Mouse (Mus musculus): Measurements from ENCODE around the gene Glcci1. TPM values are rescaled to one million over a fixed set of nuclear protein-coding genes. Genes with fewer than 3 reads are reported as not detected.

Glcci1 gene
- total and polyA plus RNA-seq, 3 experiments = 1.9 to 3.5 (median 2.4) TPM

DNA sequence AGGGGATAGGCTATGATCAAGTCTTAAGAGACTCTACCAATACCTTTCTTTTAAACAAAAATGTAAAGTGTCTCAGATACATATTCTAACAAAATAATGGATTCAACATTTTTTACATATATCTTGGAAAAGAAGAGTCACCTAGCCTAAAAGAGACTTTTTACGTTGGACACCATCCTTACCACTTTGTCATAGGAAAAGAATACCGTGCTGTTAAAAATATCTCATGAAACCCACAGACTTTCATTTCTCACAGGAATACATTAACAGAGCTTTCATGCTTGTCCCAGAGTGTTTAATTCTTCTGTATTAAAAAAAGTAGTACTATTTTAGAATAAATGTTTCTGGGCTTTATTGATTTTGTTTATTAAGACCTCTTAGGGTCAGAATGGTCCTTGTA, 41.8 kb downstream of the Glcci1 start:
- in situ Hi-C loops (cut with MboI; ENCODE audit: low pct_ligation_motif_present, low pct_unique_long_range_greater_than_20kb, low sequenced_read_pairs) (no loop called here), dilution Hi-C loops (cut with MboI; ENCODE audit: extremely low pct_ligation_motif_present, extremely low pct_unique_long_range_greater_than_20kb, low sequenced_read_pairs) (no loop called here)
- TF ChIP-seq MEF2A (IDR thresholded peaks at IDR 0.05; ENCODE audit: borderline replicate concordance, low read depth, low read length) (peak; percentile 72), E2F4 (IDR thresholded peaks at IDR 0.05; ENCODE audit: insufficient replicate concordance, low read depth, low read length) (no peak)
- H3K27me3 ChIP-seq (replicated peaks) = no peaks in the 10 kb centered on the region
- DNase-seq (ENCODE audit: extremely low read depth) = no peak
- H3K27ac ChIP-seq (ENCODE audit: insufficient read depth, low read depth) = no peak overlapping the region
- H3K9ac ChIP-seq (ENCODE audit: insufficient read depth, low read depth) = no peak overlapping the region
- H3K9me3 ChIP-seq (replicated peaks; ENCODE audit: low read length) = no peaks in the 10 kb centered on the region
- H3K4me1 ChIP-seq (ENCODE audit: control insufficient read depth in 1 of 2, insufficient read depth in 2 of 2) = peaks cover 0 to 8% of the 10 kb centered on the region in 2 experiments; a peak in 2 of 4 replicates
- H3K4me2 ChIP-seq (ENCODE audit: insufficient read depth, low read depth, poor library complexity, severe bottlenecking) = no peak overlapping the region
- peaks cover 0 to 2% of the 10 kb centered on the region in 2 experiments for H3K36me3 ChIP-seq (replicated peaks in 1 of 2; ENCODE audit: control insufficient read depth in 1 of 2, insufficient read depth in 1 of 2, low read length in 1 of 2)
- no peak overlapping the region for H3K4me3 ChIP-seq (replicated peaks in 1 of 3; ENCODE audit: low read depth in 2 of 3, low read length in 2 of 3, poor library complexity in 1 of 3)
- no peaks in the 10 kb centered on the region for H3K79me2 ChIP-seq (replicated peaks; ENCODE audit: control insufficient read depth, extremely low read depth, insufficient read depth, poor library complexity, severe bottlenecking)

- Histone ChIP-seq H3K4me3 (replicated peaks in 1 of 3; ENCODE audit: low read depth in 2 of 3, low read length in 2 of 3, poor library complexity in 1 of 3) (no peak overlapping the region), H3K9ac (ENCODE audit: insufficient read depth, low read depth) (no peak overlapping the region), H3K4me2 (ENCODE audit: insufficient read depth, low read depth, poor library complexity, severe bottlenecking) (no peak overlapping the region), H3K9me3 (replicated peaks; ENCODE audit: low read length) (no peaks in the 10 kb centered on the region), H3K4me1 (ENCODE audit: control insufficient read depth in 1 of 2, insufficient read depth in 2 of 2) (no peaks in the 10 kb centered on the region), H3K79me2 (replicated peaks; ENCODE audit: control insufficient read depth, extremely low read depth, insufficient read depth, poor library complexity, severe bottlenecking) (no peaks in the 10 kb centered on the region), H3K27ac (ENCODE audit: insufficient read depth, low read depth) (no peak overlapping the region), H3K27me3 (replicated peaks) (no peaks in the 10 kb centered on the region), H3K36me3 (replicated peaks in 1 of 2; ENCODE audit: control insufficient read depth in 1 of 2, insufficient read depth in 1 of 2, low read length in 1 of 2) (peaks cover 2 to 5% of the 10 kb centered on the region in 2 experiments)
- dilution Hi-C loops (cut with MboI; ENCODE audit: extremely low pct_ligation_motif_present, extremely low pct_unique_long_range_greater_than_20kb, low sequenced_read_pairs) (no loop called here), in situ Hi-C loops (cut with MboI; ENCODE audit: low pct_ligation_motif_present, low pct_unique_long_range_greater_than_20kb, low sequenced_read_pairs) (no loop called here)
- TF ChIP-seq E2F4 (IDR thresholded peaks at IDR 0.05; ENCODE audit: insufficient replicate concordance, low read depth, low read length) (no peak), ZMIZ1 (IDR thresholded peaks at IDR 0.05; ENCODE audit: low read depth, low read length) (no peak), GABPA (IDR thresholded peaks at IDR 0.05; ENCODE audit: insufficient replicate concordance, low read depth, low read length) (no peak), SMC3 (IDR thresholded peaks at IDR 0.05; ENCODE audit: low read depth, low read length) (no peak), USF2 (conservative IDR thresholded peaks at IDR 0.05; ENCODE audit: low read depth, low read length) (no peak), MEF2A (IDR thresholded peaks at IDR 0.05; ENCODE audit: borderline replicate concordance, low read depth, low read length) (no peak), TBP (conservative IDR thresholded peaks at IDR 0.05; ENCODE audit: low read depth, low read length) (no peak), CHD1 (IDR thresholded peaks at IDR 0.05; ENCODE audit: low read depth, low read length) (no peak), MAZ (IDR thresholded peaks at IDR 0.05; ENCODE audit: low read depth, low read length) (no peak), CHD2 (IDR thresholded peaks at IDR 0.05; ENCODE audit: low read length) (no peak), HCFC1 (IDR thresholded peaks at IDR 0.05; ENCODE audit: low read depth, low read length) (no peak), POLR2AphosphoS2 (IDR thresholded peaks at IDR 0.05; ENCODE audit: low read depth, low read length) (no peak), MAX (IDR thresholded peaks at IDR 0.05; ENCODE audit: low read length) (no peak), EP300 (IDR thresholded peaks at IDR 0.05; ENCODE audit: low read length) (no peak), RAD21 (IDR thresholded peaks at IDR 0.05; ENCODE audit: low read depth, low read length) (no peak), RCOR1 (conservative IDR thresholded peaks at IDR 0.05; ENCODE audit: low read depth, low read length) (no peak)
- DNase-seq (ENCODE audit: extremely low read depth) = no peak
Measured at GRCm38 (mm10) chr6:8556849-8557571, 47.6 kb downstream of the Glcci1 start.
